8 mouse cellular contexts compared by ENCODE assay signal in the genomic region with DNA sequence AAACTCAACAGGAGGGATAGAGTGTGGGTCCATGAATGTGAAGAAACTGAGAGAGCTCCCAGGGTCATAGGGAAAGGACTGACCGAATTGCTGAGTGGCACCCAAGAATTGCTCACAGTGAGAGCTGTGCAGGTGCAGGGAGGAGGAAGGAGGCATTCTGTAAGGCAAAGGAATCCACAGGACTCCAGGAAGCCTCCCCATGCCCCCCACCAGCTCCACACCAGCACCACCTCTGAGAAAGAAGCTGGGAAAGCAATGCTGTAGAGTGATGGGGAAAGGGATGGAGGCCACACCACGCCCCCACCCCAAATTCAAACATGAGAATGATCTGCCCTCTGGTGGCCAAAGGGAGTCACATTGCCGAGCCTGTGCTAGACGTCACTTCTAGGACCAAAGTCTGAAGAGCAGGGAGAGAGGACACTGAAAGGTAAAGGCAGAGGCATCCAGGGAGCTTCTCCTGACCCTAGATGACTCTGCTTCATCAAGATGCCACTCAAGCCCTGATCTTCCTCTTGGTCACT. TPM values are rescaled to one million over a fixed set of nuclear protein-coding genes. Genes with fewer than 3 reads are reported as not detected.
A peak's percentile ranks its signal among the peaks of the same experiment; 100 is the strongest.
DNase-seq lines count a peak whose midpoint lies in the region; ATAC-seq and TF ChIP-seq lines count a peak whose summit lies in the region.

No protein-coding gene starts in this region.

- H3K4me1 ChIP-seq in neural tube, embryonic 11.5 days (ENCODE audit: control insufficient read depth, insufficient read depth, low read length), result peaks cover 4% of the 10 kb centered on the region

- H3K27ac ChIP-seq in left cerebral cortex, adult 2 months, result no peak overlapping the region
- H3K27ac ChIP-seq in neural tube, embryonic 11.5 days (ENCODE audit: low read depth, low read length), result no peak overlapping the region

- no peaks in the 10 kb centered on the region for H3K9me3 ChIP-seq in neural tube, embryonic 11.5 days (ENCODE audit: control insufficient read depth, low read length)

- H3K4me2 ChIP-seq in neural tube, embryonic 11.5 days (ENCODE audit: low read depth), result no peak overlapping the region

- 23% methylated on average over 4 of the region's 4 CpGs for WGBS in neural tube, embryonic 11.5 days

- H3K4me3 ChIP-seq in left cerebral cortex, adult 2 months, result no peak overlapping the region
- H3K4me3 ChIP-seq in neural tube, embryonic 11.5 days (ENCODE audit: low read depth, low read length), result no peak overlapping the region

- peak; percentile 80 for TF ChIP-seq CTCF in left cerebral cortex, adult 2 months (IDR thresholded peaks at IDR 0.05)

- peak; percentile 35 to 57 for DNase-seq in frontal cortex, postnatal 14 days (ENCODE audit: low spot score in 2 of 2)
- DNase-seq in 3T3-L1 (ENCODE audit: low read depth, low spot score), result peak; percentile 42
- DNase-seq in T-cell, adult 2 months (ENCODE audit: low spot score), result peak; percentile 38
- peak; percentile 23 to 36 for DNase-seq in frontal cortex, postnatal 25 days (ENCODE audit: low spot score in 2 of 2)
- DNase-seq in left cerebral cortex, adult 2 months (ENCODE audit: extremely low spot score in 1 of 2, low spot score in 2 of 2), result peak; percentile 43 to 61
- DNase-seq in neural tube, embryonic 11.5 days (ENCODE audit: low spot score), result peak; percentile 77

- no peak overlapping the region for H3K9ac ChIP-seq in neural tube, embryonic 11.5 days (ENCODE audit: low read length)

- intact Hi-C loops in left cerebral cortex, adult 2 months (cut with DNase I), result loop anchor here (1.0 to 5.0 kb wide), 3 partner anchors 82 to 288 kb away; a partner anchor contains a TSS

- no peaks in the 10 kb centered on the region for H3K27me3 ChIP-seq in neural tube, embryonic 11.5 days (ENCODE audit: control insufficient read depth, insufficient read depth, low read length)

- H3K36me3 ChIP-seq in neural tube, embryonic 11.5 days (ENCODE audit: control insufficient read depth, insufficient read depth, low read length), result no peaks in the 10 kb centered on the region

- ATAC-seq in frontal cortex, adult (ENCODE audit: low TSS enrichment), result no peak
- no peak for ATAC-seq in neural tube, embryonic 11.5 days (ENCODE audit: insufficient read depth, low FRiP score, low TSS enrichment)
- ATAC-seq in activated CD4-positive, CD25-positive, alpha-beta regulatory T cell, adult 4 months, result no peak

RNA-seq across cellular contexts. Expression of a gene that starts 3.6 kb away (rescaled TPM):
- total RNA-seq in left cerebral cortex, adult 2 months (2021), result 100 to 1,000 TPM; 133 to 148 TPM
- 49.6 and 58.4 TPM in 2 replicates for polyA plus RNA-seq in neural tube, embryonic 11.5 days (2014; fragmentation: Nextera tagmentation; extraction: Ambion mirVana)
- 10 to 100 TPM; 53.4 to 69.8 TPM for polyA plus RNA-seq in activated CD4-positive, CD25-positive, alpha-beta regulatory T cell, adult 4 months (2017; shearing (Covaris generic))

RNA-seq across cellular contexts. Expression of a gene that starts 37.5 kb away (rescaled TPM):
- total RNA-seq in left cerebral cortex, adult 2 months (2021), result 10 to 100 TPM; 27.9 to 28.0 TPM
- polyA plus RNA-seq in neural tube, embryonic 11.5 days (2014; fragmentation: Nextera tagmentation; extraction: Ambion mirVana), result 25.6 and 35.1 TPM in 2 replicates
- polyA plus RNA-seq in activated CD4-positive, CD25-positive, alpha-beta regulatory T cell, adult 4 months (2017; shearing (Covaris generic)), result 1 to 10 TPM; 1.5 to 5.3 TPM
